Mouse (Mus musculus) MEL (cell line): ENCODE data around the gene Tbc1d1. TPM values are rescaled to one million over a fixed set of nuclear protein-coding genes. Genes with fewer than 3 reads are reported as not detected.

Source experiments
- DNase-seq: peaks from one replicate; pipeline ENCODE4 v3.0.0; 2011; ENCODE audit warnings: low read depth, low spot score
- H3K27ac ChIP-seq: 2 replicates; pipeline ENCODE4 v1.5.1; 2012; ENCODE audit warnings: low read depth, mild to moderate bottlenecking, control low read depth, low read length, moderate library complexity; ENCODE audit not compliant: control insufficient read depth
- H3K27me3 ChIP-seq, 2 experiments: fragments of 150-350 bp in 1 of 2; sonication (generic) in 1 of 2; 2 replicates each; pipeline ENCODE4 v1.6.1; 2012; ENCODE audit warnings: low read length in 2 of 2, mild to moderate bottlenecking in 2 of 2, improper control_type of control experiment in 1 of 2, moderate library complexity in 1 of 2; ENCODE audit not compliant: insufficient read depth in 2 of 2, control insufficient read depth in 1 of 2
- H3K36me3 ChIP-seq, 2 experiments: 2 replicates each; pipeline ENCODE4 v1.6.1; 2012 to 2014; ENCODE audit warnings: low read length in 2 of 2, improper control_type of control experiment in 1 of 2, inconsistent platforms in 1 of 2, mild to moderate bottlenecking in 1 of 2; ENCODE audit not compliant: insufficient read depth in 2 of 2, control insufficient read depth in 1 of 2
- H3K4me1 ChIP-seq, 2 experiments: fragments of 150-350 bp in 1 of 2; sonication (generic) in 1 of 2; 2 replicates each; pipeline ENCODE4 v1.6.1; 2012; ENCODE audit warnings: low read length in 2 of 2, improper control_type of control experiment in 1 of 2, mild to moderate bottlenecking in 1 of 2; ENCODE audit not compliant: insufficient read depth in 2 of 2, control insufficient read depth in 1 of 2
- H3K4me3 ChIP-seq, 2 experiments: fragments of 150-350 bp in 1 of 2; sonication (generic) in 1 of 2; 2 replicates each; pipeline ENCODE4 v1.5.1; 2012; ENCODE audit warnings: low read depth in 2 of 2, low read length in 2 of 2, mild to moderate bottlenecking in 2 of 2, moderate library complexity in 2 of 2, control low read depth in 1 of 2, improper control_type of control experiment in 1 of 2; ENCODE audit not compliant: control insufficient read depth in 1 of 2, insufficient read depth in 1 of 2
- H3K79me2 ChIP-seq: 2 replicates; pipeline ENCODE4 v1.6.1; 2012; ENCODE audit warnings: mild to moderate bottlenecking, low read length, moderate library complexity; ENCODE audit not compliant: control insufficient read depth, poor library complexity, insufficient read depth
- H3K9ac ChIP-seq: 2 replicates; pipeline ENCODE4 v1.6.1; 2012; ENCODE audit warnings: low read depth, mild to moderate bottlenecking, control low read depth, low read length, moderate library complexity; ENCODE audit not compliant: control insufficient read depth, poor library complexity, severe bottlenecking
- H3K9me3 ChIP-seq: fragments of 150-350 bp; sonication (generic); replicated peaks from 2 replicates; pipeline ENCODE4 v1.6.1; 2012; ENCODE audit warnings: mild to moderate bottlenecking, low read length, improper control_type of control experiment, moderate library complexity; ENCODE audit not compliant: insufficient read depth
- CHD2 ChIP-seq: IDR thresholded peaks from 2 replicates; pipeline ENCODE4 v1.6.1; 2011; ENCODE audit warnings: low read length, improper control_type of control experiment
- CTCF ChIP-seq, 3 experiments: IDR thresholded peaks in 2 of 3; conservative IDR thresholded peaks in 1 of 3; 2 replicates each; pipeline ENCODE4 v1.5.1; 2011 to 2012; ENCODE audit warnings: low read length in 3 of 3, low read depth in 2 of 3, mild to moderate bottlenecking in 2 of 3, improper control_type of control experiment in 1 of 3, inconsistent platforms in 1 of 3, mixed read lengths in 1 of 3, moderate library complexity in 1 of 3; ENCODE audit not compliant: control insufficient read depth in 1 of 3, insufficient read depth in 1 of 3, poor library complexity in 1 of 3, severe bottlenecking in 1 of 3
- E2F4 ChIP-seq: IDR thresholded peaks from 2 replicates; pipeline ENCODE4 v1.6.1; 2011; ENCODE audit warnings: low read depth, low read length, improper control_type of control experiment, borderline replicate concordance
- ELF1 ChIP-seq: IDR thresholded peaks from 2 replicates; pipeline ENCODE4 v1.6.1; 2014; ENCODE audit warnings: low read depth, mild to moderate bottlenecking, inconsistent platforms, low read length, improper control_type of control experiment, moderate library complexity
- EP300 ChIP-seq, 2 experiments: IDR thresholded peaks; 2 replicates each; pipeline ENCODE4 v1.6.1; 2011; ENCODE audit warnings: improper control_type of control experiment in 2 of 2, low read length in 2 of 2, low read depth in 1 of 2, mild to moderate bottlenecking in 1 of 2
- JUND ChIP-seq: IDR thresholded peaks from 2 replicates; pipeline ENCODE4 v1.6.1; 2011; ENCODE audit warnings: low read depth, mild to moderate bottlenecking, improper control_type of control experiment, low read length
- MAFK ChIP-seq: IDR thresholded peaks from 2 replicates; pipeline ENCODE4 v1.6.1; 2011; ENCODE audit warnings: low read depth, mild to moderate bottlenecking, low read length, improper control_type of control experiment, borderline replicate concordance
- MXI1 ChIP-seq: IDR thresholded peaks from 2 replicates; pipeline ENCODE4 v1.6.1; 2011; ENCODE audit warnings: mild to moderate bottlenecking, low read depth, low read length, improper control_type of control experiment
- MYB ChIP-seq: IDR thresholded peaks from 2 replicates; pipeline ENCODE4 v1.6.1; 2011; ENCODE audit warnings: mild to moderate bottlenecking, low read depth, low read length, improper control_type of control experiment
- POLR2A ChIP-seq, 2 experiments: IDR thresholded peaks; 2 replicates each; pipeline ENCODE4 v1.6.1; 2011 to 2012; ENCODE audit warnings: low read length in 2 of 2, mild to moderate bottlenecking in 2 of 2, control low read depth in 1 of 2, improper control_type of control experiment in 1 of 2, low read depth in 1 of 2, moderate library complexity in 1 of 2; ENCODE audit not compliant: control insufficient read depth in 1 of 2, insufficient read depth in 1 of 2, poor library complexity in 1 of 2
- POLR2AphosphoS5 ChIP-seq: IDR thresholded peaks from 2 replicates; pipeline ENCODE4 v1.6.1; 2012; ENCODE audit warnings: low read depth, borderline replicate concordance, mild to moderate bottlenecking, inconsistent platforms, low read length, moderate library complexity, mixed read lengths
- RCOR1 ChIP-seq: IDR thresholded peaks from 2 replicates; pipeline ENCODE4 v1.6.1; 2012; ENCODE audit warnings: low read depth, mild to moderate bottlenecking, inconsistent platforms, low read length, improper control_type of control experiment
- SIN3A ChIP-seq: IDR thresholded peaks from 2 replicates; pipeline ENCODE4 v1.6.1; 2012; ENCODE audit warnings: low read length, improper control_type of control experiment, inconsistent platforms
- TCF12 ChIP-seq: IDR thresholded peaks from 2 replicates; pipeline ENCODE4 v1.6.1; 2014; ENCODE audit warnings: low read depth, mild to moderate bottlenecking, inconsistent platforms, low read length, improper control_type of control experiment, moderate library complexity
- UBTF ChIP-seq: IDR thresholded peaks from 2 replicates; pipeline ENCODE4 v1.6.1; 2012; ENCODE audit warnings: low read depth, mild to moderate bottlenecking, inconsistent platforms, low read length, improper control_type of control experiment, moderate library complexity, borderline replicate concordance; ENCODE audit not compliant: insufficient read depth
- USF2 ChIP-seq, 2 experiments: IDR thresholded peaks; 2 replicates each; pipeline ENCODE4 v1.6.1; 2011 to 2012; ENCODE audit warnings: improper control_type of control experiment in 2 of 2, low read length in 2 of 2, borderline replicate concordance in 1 of 2, inconsistent platforms in 1 of 2, low read depth in 1 of 2, mild to moderate bottlenecking in 1 of 2; ENCODE audit not compliant: insufficient read depth in 1 of 2
- ZC3H11A ChIP-seq: IDR thresholded peaks from 2 replicates; pipeline ENCODE4 v1.6.1; 2012; ENCODE audit warnings: low read depth, mild to moderate bottlenecking, inconsistent platforms, low read length, improper control_type of control experiment
- ZMIZ1 ChIP-seq: IDR thresholded peaks from 2 replicates; pipeline ENCODE4 v1.6.1; 2012; ENCODE audit warnings: low read depth, mild to moderate bottlenecking, inconsistent platforms, low read length, improper control_type of control experiment, moderate library complexity
- ZNF384 ChIP-seq: IDR thresholded peaks from 2 replicates; pipeline ENCODE4 v1.6.1; 2012; ENCODE audit warnings: low read depth, mild to moderate bottlenecking, inconsistent platforms, low read length, improper control_type of control experiment
- polyA plus RNA-seq, 2 experiments: library from polyadenylated mRNA; stranded (reverse) in 1 of 2; unstranded in 1 of 2; fragments of >175 nt in 1 of 2; fragments of >200 nt in 1 of 2; gene quantifications; 2 replicates each; pipeline versions ENCODE4 v1.2.1 to v1.2.4; 2012; ENCODE audit warnings: low replicate concordance in 2 of 2, low read depth in 1 of 2; ENCODE audit not compliant: insufficient read length in 2 of 2, insufficient read depth in 1 of 2, missing spikeins in 1 of 2
- total RNA-seq: library from RNA; depleted of rRNA; stranded (reverse); fragments of 300-350 nt; gene quantifications from 2 replicates; pipeline ENCODE4 v1.2.3, GENCODE M21; 2012

Gene Tbc1d1
- total and polyA plus RNA-seq, 3 experiments, result 22.5 to 24.4 TPM; not detected in 1

GRCm38 (mm10) chr5:64159781-64160704 is 3.9 kb downstream of the Tbc1d1 start:
- H3K27me3 ChIP-seq, result no peaks in the 10 kb centered on the region
- H3K9ac ChIP-seq, result peak overlapping the region; percentile 90
- 0 out of 4 replicates have a peak, but pooled peaks of 1 of the 2 experiments have one; percentile 5 for TF ChIP-seq EP300 (IDR thresholded peaks at IDR 0.05; ENCODE audit: low read depth in 1 of 2, low read length in 2 of 2)
- peak in 2 of 3 experiments; percentile 3 to 13; a peak in 1 of 6 replicates for TF ChIP-seq CTCF (IDR thresholded peaks at IDR 0.05 in 2 of 3, conservative IDR thresholded peaks at IDR 0.05 in 1 of 3; ENCODE audit: control insufficient read depth in 1 of 3, insufficient read depth in 1 of 3, low read depth in 2 of 3, low read length in 3 of 3, poor library complexity in 1 of 3, severe bottlenecking in 1 of 3)
- peak; percentile 8; the same call in 1 of the 2 replicates for TF ChIP-seq MXI1
- peak; percentile 47; the same call in 1 of the 2 replicates for TF ChIP-seq CHD2
- no peak for TF ChIP-seq ZC3H11A
- peak; percentile 16; the same call in 1 of the 2 replicates for TF ChIP-seq SIN3A
- TF ChIP-seq POLR2AphosphoS5, result no peak
- no peak for TF ChIP-seq RCOR1
- no peak for TF ChIP-seq JUND
- no peak for TF ChIP-seq ZNF384
- no peak for TF ChIP-seq E2F4
- peak; percentile 81; the same call in 1 of the 2 replicates for TF ChIP-seq UBTF
- TF ChIP-seq ZMIZ1, result no peak
- no peak for TF ChIP-seq USF2 (IDR thresholded peaks at IDR 0.05; ENCODE audit: borderline replicate concordance in 1 of 2, insufficient read depth in 1 of 2, low read depth in 1 of 2, low read length in 2 of 2)
- TF ChIP-seq TCF12, result 0 out of 2 replicates have a peak, but pooled peaks have one; percentile 10
- peak; percentile 36 to 37; a peak in 2 of 4 replicates for TF ChIP-seq POLR2A (IDR thresholded peaks at IDR 0.05; ENCODE audit: control insufficient read depth in 1 of 2, insufficient read depth in 1 of 2, low read depth in 1 of 2, low read length in 2 of 2, poor library complexity in 1 of 2)
- H3K79me2 ChIP-seq, result peaks cover 16% of the 10 kb centered on the region
- peak overlapping the region; percentile 95 to 96 for H3K4me3 ChIP-seq
- H3K4me1 ChIP-seq, result peaks cover 16 to 41% of the 10 kb centered on the region in 2 experiments
- peak overlapping the region; percentile 44 for H3K27ac ChIP-seq
- H3K9me3 ChIP-seq, result no peaks in the 10 kb centered on the region
- DNase-seq, result peak; percentile 78
- H3K36me3 ChIP-seq, result peaks cover 0 to 26% of the 10 kb centered on the region in 2 experiments; a peak in 2 of 4 replicates

- Histone ChIP-seq H3K9ac (peak overlapping the region; percentile 90), H3K27ac (peak overlapping the region; percentile 48), H3K36me3 (peaks cover 0 to 25% of the 10 kb centered on the region in 2 experiments; a peak in 2 of 4 replicates), H3K27me3 (no peaks in the 10 kb centered on the region), H3K79me2 (peaks cover 16% of the 10 kb centered on the region), H3K9me3 (no peaks in the 10 kb centered on the region), H3K4me1 (peaks cover 16 to 40% of the 10 kb centered on the region in 2 experiments), H3K4me3 (peak overlapping the region; percentile 95 to 96)
- no peak for DNase-seq
- TF ChIP-seq SIN3A (peak; percentile 39; the same call in 1 of the 2 replicates), MYB (no peak), EP300 (IDR thresholded peaks at IDR 0.05; ENCODE audit: low read depth in 1 of 2, low read length in 2 of 2) (0 out of 4 replicates have a peak, but pooled peaks have one; percentile 2 to 15), MAFK (no peak), ELF1 (peak; percentile 71; the same call in 1 of the 2 replicates), POLR2A (IDR thresholded peaks at IDR 0.05; ENCODE audit: control insufficient read depth in 1 of 2, insufficient read depth in 1 of 2, low read depth in 1 of 2, low read length in 2 of 2, poor library complexity in 1 of 2) (no peak)
- TF ChIP-seq, all 39 proteins: peak for 3
Observed at GRCm38 (mm10) chr5:64160705-64161391, 4.7 kb downstream of the Tbc1d1 start.
